Mouse (Mus musculus) spleen, adult 18-20 months (tissue): Measurements from ENCODE around the gene Phf21b.

Experiments used
- DNase-seq, 2 experiments: peaks; one replicate each; pipeline ENCODE4 v3.0.0; 2022; ENCODE audit warnings: mixed read lengths in 2 of 2

The Phf21b gene

GRCm38 (mm10) chr15:84844831-84845230 is 11.0 kb downstream of the Phf21b start:
- no peak for DNase-seq

GRCm38 (mm10) chr15:84843034-84843433 is 12.8 kb downstream of the Phf21b start:
- no peak for DNase-seq

- DNase-seq: no peak
Measured at GRCm38 (mm10) chr15:84841925-84842821, 13.7 kb downstream of the Phf21b start.

- DNase-seq: no peak
Measured at GRCm38 (mm10) chr15:84840560-84840959, 15.3 kb downstream of the Phf21b start.

- DNase-seq: no peak
Measured at GRCm38 (mm10) chr15:84839521-84839920, 16.3 kb downstream of the Phf21b start.

- DNase-seq: no peak
Measured at GRCm38 (mm10) chr15:84837896-84838295, 18.0 kb downstream of the Phf21b start.

GRCm38 (mm10) chr15:84829416-84829815 is 26.4 kb downstream of the Phf21b start:
- peak; percentile 30 to 63 for DNase-seq

GRCm38 (mm10) chr15:84828603-84829002 is 27.2 kb downstream of the Phf21b start:
- no peak for DNase-seq

- DNase-seq: no peak
Measured at GRCm38 (mm10) chr15:84823086-84823485, 32.8 kb downstream of the Phf21b start.

- no peak for DNase-seq
Measured at GRCm38 (mm10) chr15:84820811-84821210, 35.0 kb downstream of the Phf21b start.

- no peak for DNase-seq
Measured at GRCm38 (mm10) chr15:84818284-84818683, 37.6 kb downstream of the Phf21b start.

GRCm38 (mm10) chr15:84817589-84817988 is 38.3 kb downstream of the Phf21b start:
- DNase-seq: no peak

- no peak for DNase-seq
Measured at GRCm38 (mm10) chr15:84815171-84815570, 40.7 kb downstream of the Phf21b start.

GRCm38 (mm10) chr15:84812831-84813357 is 43.0 kb downstream of the Phf21b start:
- DNase-seq: no peak

GRCm38 (mm10) chr15:84811126-84811525 is 44.7 kb downstream of the Phf21b start:
- no peak for DNase-seq

- no peak for DNase-seq
Measured at GRCm38 (mm10) chr15:84809275-84809952, 46.4 kb downstream of the Phf21b start.

GRCm38 (mm10) chr15:84803685-84804084 is 52.2 kb downstream of the Phf21b start:
- peak in 1 of 2 experiments; percentile 49 for DNase-seq

GRCm38 (mm10) chr15:84800132-84800531 is 55.7 kb downstream of the Phf21b start:
- DNase-seq: peak in 1 of 2 experiments; percentile 3

- no peak for DNase-seq
Measured at GRCm38 (mm10) chr15:84793649-84794048, 62.2 kb downstream of the Phf21b start.

- DNase-seq: no peak
Measured at GRCm38 (mm10) chr15:84787161-84787560, 68.7 kb downstream of the Phf21b start.

GRCm38 (mm10) chr15:84784812-84785211 is 71.0 kb downstream of the Phf21b start:
- no peak for DNase-seq

GRCm38 (mm10) chr15:84778587-84778986 is 77.3 kb downstream of the Phf21b start:
- DNase-seq: no peak

- DNase-seq: no peak
Measured at GRCm38 (mm10) chr15:84775421-84776174, 80.3 kb downstream of the Phf21b start.
